Mouse (Mus musculus) retina, postnatal 7 days (tissue): ENCODE measurements around the gene 9930111J21Rik2.
"Not testable (repeated sequence)": the region's sequence is repeated elsewhere in the genome, so short reads cannot be mapped to it uniquely, and the experiment has no call there.

Experiments
- DNase-seq: peaks from one replicate; pipeline ENCODE4 v3.0.0-alpha.2; 2012; ENCODE audit warnings: low read depth, low spot score

The 9930111J21Rik2 gene

DNA sequence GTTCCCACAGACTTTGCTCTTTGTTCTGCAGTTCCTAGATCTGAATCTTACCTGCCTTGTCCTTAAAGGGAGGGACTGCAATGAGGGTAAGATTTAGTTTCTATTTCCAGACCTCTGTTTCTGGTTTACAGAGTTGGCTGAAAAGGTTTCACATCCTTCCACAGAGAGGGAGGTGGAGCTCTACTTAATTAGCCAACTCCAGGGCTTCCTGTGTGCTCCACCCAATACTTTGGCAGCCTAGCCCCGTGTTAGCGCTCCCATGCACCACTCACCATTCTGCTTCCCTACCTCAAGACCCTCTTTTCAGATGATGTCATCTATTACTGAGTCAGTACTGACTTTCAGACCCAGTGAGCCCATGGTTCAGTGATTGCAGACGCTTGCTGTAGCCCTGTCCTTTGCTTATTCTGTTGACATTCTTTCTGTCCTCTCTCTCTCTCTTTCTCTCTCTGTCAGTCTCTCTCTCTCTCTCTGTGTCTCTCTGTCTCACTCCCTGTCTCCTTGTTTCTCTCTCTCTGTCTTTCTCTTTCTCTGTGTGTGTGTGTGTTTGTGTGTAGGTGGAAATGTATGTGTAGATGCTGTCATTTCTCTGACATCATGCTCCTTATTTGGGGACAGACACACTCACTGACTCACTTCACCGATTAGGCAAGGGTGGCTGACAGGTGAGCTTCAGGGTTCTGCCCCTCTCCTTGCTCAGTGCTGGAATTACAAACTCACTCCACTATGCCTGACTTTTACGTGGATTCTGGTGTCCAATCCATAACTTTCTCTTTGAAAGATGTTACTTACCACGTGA lies at the start of gene 9930111J21Rik2:
9930111J21Rik2 (minus strand) TSS at position 150 of the 799 bp plus-strand sequence.
- not testable (repeated sequence) for DNase-seq

DNA sequence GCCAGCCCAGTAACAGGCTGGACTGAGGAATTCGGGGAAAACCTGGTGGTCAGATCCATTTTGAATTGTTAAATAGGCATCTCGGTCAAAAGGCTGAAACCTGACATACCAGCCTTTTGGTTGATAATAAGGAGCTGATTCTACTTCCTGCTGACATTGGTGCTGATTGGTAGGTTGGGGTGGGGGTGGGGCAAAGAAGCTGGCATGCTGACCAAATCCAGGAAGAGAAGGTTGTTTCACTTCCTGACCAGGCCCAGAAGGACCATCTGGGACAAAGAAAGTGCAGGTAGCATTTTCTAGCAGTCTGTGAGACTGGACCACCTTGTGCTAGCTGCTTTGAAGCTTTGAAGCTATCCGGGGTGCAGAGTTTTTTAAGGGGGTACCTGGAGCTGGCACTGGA lies 49.4 kb upstream of the 9930111J21Rik2 start:
- no peak for DNase-seq

DNA sequence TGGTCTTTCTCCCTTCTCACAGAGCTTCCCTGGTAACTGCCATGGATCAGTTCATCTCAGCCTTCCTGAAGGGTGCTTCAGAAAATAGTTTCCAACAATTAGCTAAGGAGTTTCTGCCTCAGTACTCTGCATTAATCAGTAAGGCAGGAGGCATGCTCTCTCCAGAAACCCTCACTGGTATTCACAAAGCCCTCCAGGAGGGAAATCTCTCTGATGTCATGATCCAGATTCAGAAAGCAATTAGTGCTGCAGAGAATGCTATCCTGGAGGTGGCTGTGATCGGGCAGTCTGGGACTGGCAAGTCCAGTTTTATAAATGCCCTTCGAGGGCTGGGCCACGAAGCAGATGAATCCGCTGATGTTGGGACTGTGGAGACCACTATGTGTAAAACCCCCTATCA lies 44.3 kb upstream of the 9930111J21Rik2 start:
- DNase-seq: no peak

GRCm38 (mm10) chr11:49093861-49094660 lies 43.0 kb upstream of the 9930111J21Rik2 start:
- no peak for DNase-seq

GRCm38 (mm10) chr11:49092786-49093185 lies 41.7 kb upstream of the 9930111J21Rik2 start:
- no peak for DNase-seq

DNA sequence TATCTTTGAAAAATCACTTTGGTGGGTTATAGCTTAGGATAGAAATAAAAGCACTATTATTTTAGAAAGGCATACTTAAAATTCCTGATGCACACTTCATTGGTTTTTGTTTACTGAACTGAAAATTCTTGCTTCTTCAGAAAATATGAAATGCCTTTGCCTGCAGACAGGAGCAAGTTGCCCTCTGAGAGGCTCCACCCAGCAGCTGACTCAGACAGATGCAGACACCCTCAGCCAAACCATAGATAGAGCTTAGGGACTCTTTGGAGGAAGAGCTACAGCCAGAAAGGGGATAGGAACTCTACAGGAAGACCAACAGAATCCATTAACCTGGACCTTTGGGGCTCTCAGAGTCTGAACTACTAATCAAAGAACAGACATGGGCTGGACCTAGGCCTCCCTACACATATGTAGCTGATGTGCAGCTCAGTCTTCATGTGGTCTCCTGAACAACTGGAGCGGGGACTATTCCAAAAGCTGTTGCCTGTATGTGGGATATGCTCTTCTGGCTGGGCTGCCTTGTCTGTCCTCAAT lies 41.1 kb upstream of the 9930111J21Rik2 start:
- DNase-seq: no peak

- DNase-seq: no peak
Observed at GRCm38 (mm10) chr11:49091171-49091570, 40.1 kb upstream of the 9930111J21Rik2 start.

DNA sequence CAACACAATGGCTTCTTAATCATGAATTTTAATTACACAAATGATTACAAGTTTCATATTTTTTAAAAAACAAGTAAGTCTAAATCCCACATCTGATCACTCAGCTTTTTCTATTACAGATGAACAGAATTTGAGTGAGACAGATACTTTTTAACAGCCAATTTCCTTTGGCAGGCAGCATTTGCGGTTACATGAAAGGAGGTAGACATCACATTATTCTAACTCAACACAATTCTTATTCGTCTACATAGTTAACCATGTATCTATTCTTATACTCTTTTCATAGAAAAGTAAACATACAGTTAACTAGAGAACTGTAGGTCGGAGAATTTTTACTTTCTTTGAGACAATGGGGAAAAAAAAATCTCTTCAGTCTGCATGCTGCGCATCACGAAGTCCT lies 39.5 kb upstream of the 9930111J21Rik2 start:
- no peak for DNase-seq

GRCm38 (mm10) chr11:49089735-49090507 lies 38.9 kb upstream of the 9930111J21Rik2 start:
- no peak for DNase-seq

DNA sequence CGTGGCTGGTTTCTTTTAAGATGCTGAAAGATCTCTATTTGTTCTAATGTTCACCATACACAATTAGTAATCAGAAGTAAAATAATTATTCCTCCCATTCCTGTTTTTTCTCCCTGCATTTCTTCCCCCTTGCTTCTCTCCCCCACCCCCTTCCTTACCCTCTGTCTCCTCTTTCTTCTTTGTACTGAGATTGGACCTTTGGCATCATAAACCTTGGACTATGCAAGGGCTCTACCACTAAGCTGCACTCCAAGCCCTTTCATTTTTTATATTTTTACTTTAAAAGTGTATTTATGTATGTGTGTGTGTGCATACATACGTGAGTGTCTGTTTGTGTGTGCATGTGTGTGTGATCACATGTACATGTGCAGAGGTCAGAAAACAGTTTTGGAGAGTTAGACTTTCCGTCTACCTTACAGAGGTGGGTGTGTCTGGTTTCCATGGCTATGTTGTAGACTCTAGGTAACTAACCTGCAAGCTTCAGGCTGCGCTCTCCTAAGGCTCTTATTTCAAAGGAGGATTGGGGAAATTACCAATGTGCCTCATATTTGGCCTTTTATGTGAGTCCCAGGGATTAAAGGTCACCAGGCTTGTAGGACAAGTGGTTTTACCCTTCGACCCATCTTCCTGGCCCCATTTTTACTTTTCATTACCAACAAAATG lies 38.1 kb upstream of the 9930111J21Rik2 start:
- DNase-seq: no peak

DNA sequence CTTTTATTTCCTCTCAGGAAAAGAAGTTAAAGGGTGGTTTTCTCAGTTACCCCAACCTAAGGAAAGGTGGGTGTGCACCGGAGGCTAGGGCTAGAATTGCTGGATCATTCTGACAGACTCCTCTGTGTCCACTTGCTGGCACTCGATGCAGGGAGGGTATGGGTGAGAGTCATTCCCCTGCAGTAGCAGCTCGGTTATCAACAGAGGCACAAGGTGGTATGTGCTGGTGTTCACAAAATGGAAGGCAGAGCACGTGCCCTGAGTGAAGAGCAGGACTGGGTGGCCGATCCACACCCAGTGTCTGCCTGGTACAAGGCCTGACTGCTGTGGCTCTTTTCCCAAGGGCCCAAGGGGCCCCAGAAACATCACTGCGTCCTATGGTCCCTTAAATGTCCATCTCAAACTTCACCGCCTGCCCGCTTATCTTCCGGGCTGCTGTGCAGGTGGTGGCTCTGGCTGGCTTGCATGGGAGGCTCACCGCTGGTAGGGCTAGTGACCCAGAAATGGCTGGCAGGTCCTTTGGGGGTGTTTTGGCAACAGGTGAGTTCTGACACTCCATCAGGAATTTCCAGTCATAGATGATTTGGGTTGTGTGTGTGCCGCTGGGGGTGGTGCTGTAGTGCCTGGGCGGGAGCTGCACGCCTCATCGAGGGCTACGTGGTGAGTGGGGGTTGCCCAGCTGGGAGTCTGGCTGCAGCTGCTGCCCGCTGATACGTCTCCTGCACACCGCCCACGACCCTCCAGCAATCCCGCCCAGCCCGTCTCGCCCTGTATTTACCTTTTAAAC lies 37.0 kb upstream of the 9930111J21Rik2 start:
- no peak for DNase-seq

DNA sequence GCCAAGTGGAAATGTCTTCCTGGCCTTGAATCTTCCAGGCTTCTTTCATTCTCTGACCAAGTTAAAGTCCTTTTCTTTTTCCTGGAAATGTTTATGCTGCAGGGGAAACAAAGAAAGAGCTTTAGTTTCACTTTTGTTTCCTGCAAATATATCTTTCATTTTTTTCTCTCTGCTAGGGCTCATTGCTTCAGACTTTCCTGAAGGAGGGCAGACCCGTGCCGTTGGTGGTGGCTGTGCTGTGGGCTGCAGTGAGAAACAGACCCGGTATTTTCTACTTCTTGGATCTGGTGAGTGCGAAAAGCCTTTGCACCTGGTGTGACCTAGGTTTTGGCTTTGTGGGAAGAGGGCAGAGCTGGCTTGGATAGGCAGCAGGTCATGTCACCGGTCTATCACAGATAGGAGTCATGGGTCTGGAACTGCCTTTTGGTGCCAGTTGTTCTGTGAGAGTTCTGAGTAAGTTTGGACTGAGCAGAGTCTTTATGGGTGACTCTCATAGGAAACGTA lies 35.9 kb upstream of the 9930111J21Rik2 start:
- DNase-seq: no peak

- DNase-seq: no peak
Observed at GRCm38 (mm10) chr11:49084875-49085274, 33.8 kb upstream of the 9930111J21Rik2 start.

GRCm38 (mm10) chr11:49084385-49084784 lies 33.3 kb upstream of the 9930111J21Rik2 start:
- no peak for DNase-seq

GRCm38 (mm10) chr11:49083808-49084207 lies 32.8 kb upstream of the 9930111J21Rik2 start:
- DNase-seq: no peak

- no peak for DNase-seq
Observed at GRCm38 (mm10) chr11:49083146-49083545, 32.1 kb upstream of the 9930111J21Rik2 start.

DNA sequence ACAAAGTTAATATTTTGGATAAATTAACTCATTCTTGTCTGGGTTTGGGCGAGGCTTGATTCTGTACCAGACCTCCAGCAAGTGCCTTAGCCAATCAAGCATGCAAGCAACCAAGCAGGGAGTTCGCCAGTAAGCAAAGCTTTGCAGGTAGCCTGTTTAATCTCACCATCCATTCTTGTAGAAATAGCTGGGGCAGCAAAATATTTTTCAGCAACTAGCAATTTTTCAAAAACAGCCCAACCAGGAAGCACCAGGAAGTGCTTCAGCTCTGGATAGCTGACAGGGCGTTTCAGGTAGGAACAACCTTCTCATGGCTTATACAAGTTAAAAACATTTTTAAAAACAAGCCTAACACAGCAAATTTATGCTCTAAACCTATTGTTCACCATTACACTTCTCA lies 30.8 kb upstream of the 9930111J21Rik2 start:
- no peak for DNase-seq

DNA sequence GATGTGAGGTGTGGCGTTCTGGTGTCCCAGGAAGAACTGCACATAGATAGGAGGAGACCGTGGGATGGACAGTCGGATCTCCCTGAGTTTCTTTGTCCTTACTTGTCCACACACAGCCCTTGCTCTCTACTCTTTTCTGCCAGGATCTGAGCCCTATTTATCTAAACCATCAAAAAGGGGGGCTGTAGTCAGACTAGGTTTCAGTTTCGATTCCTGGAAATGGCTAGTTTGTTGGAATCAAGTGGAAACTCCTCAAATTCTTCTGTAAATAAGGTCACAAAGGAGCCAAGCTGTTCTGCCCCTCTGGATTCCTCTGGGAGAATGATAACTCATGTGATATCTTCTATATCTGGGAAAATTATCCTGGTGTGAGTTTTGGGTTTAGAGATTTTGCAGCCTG lies 30.3 kb upstream of the 9930111J21Rik2 start:
- no peak for DNase-seq

- DNase-seq: no peak
Observed at GRCm38 (mm10) chr11:49080636-49081035, 29.6 kb upstream of the 9930111J21Rik2 start.

- no peak for DNase-seq
Observed at GRCm38 (mm10) chr11:49078719-49079118, 27.7 kb upstream of the 9930111J21Rik2 start.
